Mouse (Mus musculus) cerebellum, adult 18-20 months (tissue): ENCODE measurements around the gene Hoxd8.
A peak's percentile ranks its signal among the peaks of the same experiment; 100 is the strongest.

ENCODE experiments used
- DNase-seq, 2 experiments: peaks; one replicate each; pipeline ENCODE4 v3.0.0; 2021

Hoxd8 gene

DNA sequence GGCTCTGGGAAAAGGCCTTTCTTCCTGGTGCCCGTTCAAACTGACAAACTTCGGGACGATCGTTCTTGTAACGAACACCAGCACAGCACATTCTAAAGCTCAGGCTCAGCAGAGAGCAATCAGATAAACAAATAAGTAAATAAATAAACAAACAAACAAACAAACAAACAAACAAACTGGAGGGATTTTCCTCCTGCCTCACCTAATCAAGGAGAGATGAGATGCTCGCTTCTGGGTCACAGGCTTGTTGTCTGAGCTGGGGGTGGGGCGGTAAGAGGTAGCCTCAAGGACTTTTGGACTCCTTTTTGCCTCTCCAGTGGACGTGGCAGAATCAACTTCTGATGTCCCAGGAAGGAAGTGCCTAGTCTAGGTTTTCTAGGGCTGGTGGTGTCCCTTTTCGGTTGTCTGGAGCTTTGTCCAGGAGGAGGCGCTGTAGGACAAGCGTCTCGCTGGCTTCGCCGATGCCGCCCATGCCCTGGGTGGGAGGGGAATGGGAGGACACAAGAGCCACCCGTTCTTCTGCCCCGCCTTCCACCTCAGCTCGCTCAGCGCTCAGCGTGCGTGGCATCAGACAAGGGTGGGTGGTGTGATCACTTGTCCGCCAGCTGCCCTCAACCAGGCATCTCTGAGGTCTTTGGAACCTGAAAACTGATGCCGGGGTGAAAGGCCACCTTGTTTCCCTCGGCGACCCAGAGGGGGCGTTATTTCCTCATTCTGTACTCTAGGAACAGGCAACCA, 11.3 kb downstream of the Hoxd8 start:
- DNase-seq = peak; percentile 42 to 58

- no peak for DNase-seq
These were observed 16.0 kb downstream of the Hoxd8 start for GRCm38 (mm10) chr2:74720384-74720783.

- DNase-seq = no peak
These were observed 16.6 kb downstream of the Hoxd8 start for GRCm38 (mm10) chr2:74720955-74721491.

GRCm38 (mm10) chr2:74721882-74722281, 17.5 kb downstream of the Hoxd8 start:
- DNase-seq = no peak

- DNase-seq = no peak
These were observed 18.5 kb downstream of the Hoxd8 start for GRCm38 (mm10) chr2:74722949-74723348.

- no peak for DNase-seq
These were observed 20.0 kb downstream of the Hoxd8 start for GRCm38 (mm10) chr2:74724244-74725015.

DNA sequence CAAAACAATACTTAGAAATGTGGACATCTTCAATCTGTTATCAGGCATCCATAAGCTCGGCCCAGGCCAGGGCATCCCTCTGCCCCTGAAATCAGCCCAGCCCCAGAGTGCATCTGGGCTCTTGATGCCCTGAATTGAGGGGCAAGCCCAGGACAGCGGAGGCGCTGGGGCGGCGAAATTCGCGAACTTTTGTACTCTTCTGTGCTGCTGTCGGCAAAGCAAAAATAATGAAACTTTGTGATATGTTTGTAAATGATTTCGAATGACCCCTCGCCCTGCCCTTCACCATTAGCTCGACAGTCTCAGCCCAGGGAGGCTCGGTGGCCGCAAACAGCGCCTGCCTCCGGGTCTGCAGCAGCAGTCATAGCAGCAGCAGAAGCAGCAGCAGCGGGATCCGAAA, 20.8 kb downstream of the Hoxd8 start:
- no peak for DNase-seq

DNA sequence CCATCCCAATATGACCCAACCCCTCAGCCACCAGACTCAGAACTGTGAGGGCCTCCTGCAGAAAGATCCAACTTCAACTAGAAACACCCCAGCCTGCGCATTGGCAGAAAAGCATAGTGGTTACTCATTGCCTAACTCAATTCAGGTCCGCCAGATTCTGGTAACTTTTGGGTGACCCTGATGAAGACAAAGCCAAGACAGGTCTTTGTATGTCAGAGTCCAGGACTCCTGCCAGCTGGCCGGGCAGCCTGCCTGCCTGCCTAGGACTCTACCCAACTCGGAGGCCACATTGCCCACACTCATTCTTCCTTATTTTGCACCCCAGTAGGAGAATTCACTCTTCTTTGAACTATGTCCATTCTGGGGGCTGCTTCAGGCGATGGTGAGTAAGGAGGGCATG, 22.1 kb downstream of the Hoxd8 start, which contains the start of gene Gm28230:
Gene Gm28230, plus strand, starts transcription at position 178 of the 400 bp plus-strand sequence.
- no peak for DNase-seq

DNA sequence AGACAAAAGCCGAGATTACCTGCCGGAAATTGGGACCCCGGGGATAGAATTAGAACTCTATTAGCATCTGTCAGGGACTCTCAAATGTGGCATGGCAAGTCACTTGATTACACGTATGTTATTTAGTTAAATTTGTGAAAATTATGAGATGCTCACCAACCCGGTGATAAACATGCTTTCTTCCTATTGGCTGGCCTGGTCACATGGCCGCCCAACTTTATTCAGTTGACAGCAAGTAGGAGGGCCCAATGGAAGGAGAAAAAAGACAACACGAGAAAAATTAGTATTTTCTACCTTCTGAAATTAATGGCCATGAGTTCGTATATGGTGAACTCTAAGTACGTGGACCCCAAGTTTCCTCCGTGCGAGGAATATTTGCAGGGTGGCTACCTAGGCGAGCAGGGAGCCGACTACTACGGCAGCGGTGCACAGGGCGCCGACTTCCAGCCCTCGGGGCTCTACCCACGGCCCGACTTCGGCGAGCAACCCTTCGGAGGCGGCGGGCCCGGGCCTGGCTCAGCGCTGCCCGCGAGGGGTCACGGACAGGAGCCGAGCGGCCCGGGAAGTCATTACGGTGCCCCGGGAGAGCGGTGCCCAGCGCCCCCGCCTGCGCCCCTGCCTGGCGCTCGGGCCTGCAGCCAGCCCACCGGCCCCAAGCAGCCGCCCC, 22.7 kb downstream of the Hoxd8 start:
- no peak for DNase-seq

GRCm38 (mm10) chr2:74727640-74728302, 23.4 kb downstream of the Hoxd8 start:
- no peak for DNase-seq

- DNase-seq = no peak
These were observed 23.9 kb downstream of the Hoxd8 start for GRCm38 (mm10) chr2:74728303-74728680.

DNA sequence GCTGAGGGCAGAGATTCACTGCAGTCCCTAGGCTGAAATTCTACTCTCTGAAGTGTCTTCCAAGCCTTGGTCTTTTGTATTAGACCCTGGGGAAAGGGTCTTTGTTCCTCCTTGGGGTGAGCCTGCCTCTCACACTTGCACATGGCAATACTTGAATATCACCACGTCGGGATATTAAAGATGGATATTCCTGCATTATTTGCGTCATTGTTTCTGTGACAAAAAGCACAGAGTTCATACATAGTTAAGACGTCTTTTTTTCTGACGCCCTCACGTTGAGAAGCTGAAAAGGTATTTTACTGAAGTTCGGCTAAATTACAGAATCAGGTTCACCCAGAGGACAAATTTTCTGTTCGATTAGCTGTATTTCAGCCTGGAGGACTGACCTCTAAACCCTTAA, 25.9 kb downstream of the Hoxd8 start:
- DNase-seq = no peak

- no peak for DNase-seq
These were observed 26.6 kb downstream of the Hoxd8 start for GRCm38 (mm10) chr2:74731055-74731454.

DNA sequence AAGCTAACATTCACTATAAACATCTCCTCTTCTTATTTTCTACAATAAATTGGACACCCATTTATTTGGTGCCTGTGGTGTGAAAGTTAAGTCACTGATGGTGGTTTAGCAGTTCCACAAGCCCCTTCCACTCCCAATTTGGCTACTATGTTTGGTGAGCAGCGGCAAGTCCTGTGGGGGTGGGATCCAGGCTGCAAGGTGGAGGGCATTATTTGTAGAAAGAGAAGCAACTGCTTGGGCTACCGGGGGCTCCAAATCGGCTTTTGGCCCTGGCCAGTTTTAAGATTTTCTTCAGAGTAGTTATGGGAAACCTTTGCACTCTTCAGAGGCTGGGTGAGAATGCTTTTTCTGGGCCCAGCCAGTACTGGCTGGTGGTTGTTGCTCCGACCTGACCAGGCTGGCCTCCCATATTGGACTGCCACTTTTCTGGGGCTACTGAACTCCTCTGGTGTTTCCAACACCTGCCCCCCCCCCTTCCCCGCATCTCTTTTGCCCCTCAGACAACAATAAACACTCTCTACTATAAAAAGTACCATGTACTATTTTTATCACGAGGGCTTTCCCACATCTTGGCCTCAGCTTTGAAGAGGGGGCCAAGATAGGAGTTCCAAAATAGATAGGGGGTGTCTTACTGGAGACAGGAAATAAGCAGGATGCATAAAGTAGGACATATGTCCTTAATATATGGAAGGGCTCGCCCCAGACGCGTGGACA, 27.5 kb downstream of the Hoxd8 start:
- no peak for DNase-seq

DNA sequence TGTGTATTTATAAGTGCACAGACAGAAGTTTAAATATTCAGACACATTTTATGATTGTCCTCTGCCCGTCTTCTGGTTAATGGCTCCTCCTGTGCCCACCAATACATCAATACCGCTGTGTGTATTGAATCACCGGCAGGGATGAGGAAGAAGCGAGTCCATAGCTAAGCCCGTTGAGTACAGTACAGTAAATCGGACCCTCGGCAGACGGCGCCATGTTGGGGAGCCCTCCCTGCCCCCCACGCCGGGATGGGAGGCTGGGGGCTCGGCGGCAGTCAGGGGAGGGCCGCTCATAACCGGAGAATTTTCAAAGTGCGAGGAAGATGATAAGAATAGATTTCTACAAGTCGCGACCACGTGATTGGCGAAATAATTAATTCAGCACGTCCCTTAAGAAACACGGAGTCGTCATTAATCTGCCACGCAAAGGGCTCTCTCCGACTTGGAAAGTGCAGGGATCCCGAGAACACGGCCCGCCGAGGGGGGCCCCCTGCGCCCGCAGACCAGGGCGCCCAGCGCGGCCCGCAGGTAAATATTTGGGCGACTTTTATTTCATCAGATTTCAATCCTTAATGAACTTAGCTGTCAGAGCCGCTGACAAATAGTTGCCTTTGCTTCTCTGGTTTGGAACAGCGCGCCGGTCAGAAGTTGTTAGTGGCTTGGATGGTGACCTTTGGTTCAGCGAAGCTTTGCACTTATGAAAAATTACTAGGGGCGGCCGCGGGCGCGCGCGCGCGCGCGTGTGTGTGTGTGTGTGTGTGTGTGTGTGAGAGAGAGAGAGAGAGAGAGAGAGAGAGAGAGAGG, 28.3 kb downstream of the Hoxd8 start:
- DNase-seq = no peak

DNA sequence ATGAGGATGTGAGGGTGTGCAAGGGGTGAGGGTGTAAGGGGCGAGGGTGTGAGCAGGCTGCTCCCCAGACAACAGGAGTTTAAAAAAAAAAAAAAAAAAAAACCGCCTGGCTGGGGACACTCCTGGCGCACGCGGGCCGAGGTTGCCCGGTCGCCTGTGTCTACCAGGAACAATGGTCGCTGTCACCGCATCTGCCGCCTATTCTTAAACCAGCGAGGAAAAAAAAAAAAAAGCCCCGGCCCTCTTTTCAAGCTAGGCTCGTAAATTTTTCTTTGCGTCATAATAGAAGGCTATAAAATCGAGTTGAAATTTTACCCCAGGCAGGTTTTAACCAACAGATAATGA, 28.9 kb downstream of the Hoxd8 start:
- no peak for DNase-seq

DNA sequence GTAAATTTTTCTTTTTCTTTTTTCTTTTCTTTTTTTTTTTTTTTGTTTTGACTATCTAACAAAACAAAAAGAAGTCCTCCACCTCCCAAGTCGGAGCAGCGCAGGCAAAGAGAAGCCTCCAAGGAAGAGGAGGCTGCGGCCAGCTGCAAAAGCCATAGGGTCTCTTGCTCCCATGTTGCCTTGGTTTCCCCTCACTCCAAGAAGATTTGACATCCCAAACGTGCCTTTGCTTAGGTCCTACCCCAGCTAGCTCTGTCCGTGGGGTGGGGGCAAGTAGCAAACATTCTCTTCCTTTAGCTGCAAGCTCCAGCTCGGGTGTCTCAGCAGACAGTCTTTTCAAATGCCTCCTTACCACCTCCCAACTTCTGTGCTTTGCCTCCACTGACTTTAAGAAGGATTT, 29.4 kb downstream of the Hoxd8 start:
- no peak for DNase-seq

DNA sequence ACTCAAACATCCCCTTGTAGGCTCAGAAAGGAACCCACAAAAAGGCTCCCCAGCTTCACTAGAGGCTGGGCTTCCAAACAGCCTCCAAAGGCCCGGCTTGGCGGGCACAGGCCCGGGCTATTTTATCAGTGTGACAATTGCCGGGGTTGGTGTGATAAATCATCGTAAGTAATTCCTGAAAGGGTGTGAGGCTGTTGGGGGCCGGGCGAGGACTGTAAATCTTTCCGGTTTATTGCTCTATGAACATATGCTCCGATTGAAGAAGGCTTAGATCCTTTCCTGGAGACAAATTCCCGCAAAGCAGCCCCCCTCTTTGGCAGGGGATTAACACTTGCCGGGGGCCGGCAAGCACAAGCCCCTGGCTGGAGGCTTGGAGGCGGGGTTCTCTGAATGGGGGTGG, 30.0 kb downstream of the Hoxd8 start:
- DNase-seq = no peak

DNA sequence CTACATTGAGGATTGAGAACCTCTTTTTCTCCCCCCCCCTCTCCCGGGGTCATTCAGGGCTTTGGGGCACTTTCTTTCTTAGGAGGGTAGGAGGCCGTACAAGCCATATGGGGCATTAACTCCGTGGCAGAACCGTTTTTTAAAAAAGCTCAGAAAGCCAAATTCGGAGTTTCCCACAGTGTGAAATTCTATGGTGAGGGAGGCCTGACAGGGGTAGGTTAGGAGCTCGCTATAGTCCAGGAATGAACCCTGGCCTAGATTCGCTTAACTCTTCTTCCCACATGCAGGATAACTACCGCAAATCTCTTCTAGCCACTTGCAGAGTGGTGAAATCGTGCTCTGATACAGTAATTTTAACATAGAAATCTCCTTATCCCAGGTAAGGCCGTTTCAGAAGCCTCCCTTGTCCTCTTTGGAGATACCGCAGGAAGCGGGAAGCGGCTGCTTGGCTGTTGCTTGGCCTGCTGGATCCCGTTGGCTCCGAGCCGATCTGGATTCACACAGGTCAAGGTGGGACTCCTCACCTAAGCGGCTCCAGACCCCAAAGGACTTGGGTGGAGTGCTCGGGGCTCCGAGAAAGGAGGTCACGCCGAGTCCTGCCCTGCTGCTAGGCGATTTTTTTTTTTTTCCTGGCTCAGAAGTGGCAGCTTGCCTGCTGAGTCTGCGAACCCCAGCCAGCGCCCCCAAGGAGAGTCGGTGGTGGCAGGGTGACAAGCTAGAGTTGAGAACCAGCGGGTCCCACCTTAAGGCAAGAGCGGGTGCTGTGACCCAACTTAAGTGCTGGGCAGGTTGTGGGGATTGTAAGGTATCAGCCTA, 30.8 kb downstream of the Hoxd8 start:
- DNase-seq = no peak

DNA sequence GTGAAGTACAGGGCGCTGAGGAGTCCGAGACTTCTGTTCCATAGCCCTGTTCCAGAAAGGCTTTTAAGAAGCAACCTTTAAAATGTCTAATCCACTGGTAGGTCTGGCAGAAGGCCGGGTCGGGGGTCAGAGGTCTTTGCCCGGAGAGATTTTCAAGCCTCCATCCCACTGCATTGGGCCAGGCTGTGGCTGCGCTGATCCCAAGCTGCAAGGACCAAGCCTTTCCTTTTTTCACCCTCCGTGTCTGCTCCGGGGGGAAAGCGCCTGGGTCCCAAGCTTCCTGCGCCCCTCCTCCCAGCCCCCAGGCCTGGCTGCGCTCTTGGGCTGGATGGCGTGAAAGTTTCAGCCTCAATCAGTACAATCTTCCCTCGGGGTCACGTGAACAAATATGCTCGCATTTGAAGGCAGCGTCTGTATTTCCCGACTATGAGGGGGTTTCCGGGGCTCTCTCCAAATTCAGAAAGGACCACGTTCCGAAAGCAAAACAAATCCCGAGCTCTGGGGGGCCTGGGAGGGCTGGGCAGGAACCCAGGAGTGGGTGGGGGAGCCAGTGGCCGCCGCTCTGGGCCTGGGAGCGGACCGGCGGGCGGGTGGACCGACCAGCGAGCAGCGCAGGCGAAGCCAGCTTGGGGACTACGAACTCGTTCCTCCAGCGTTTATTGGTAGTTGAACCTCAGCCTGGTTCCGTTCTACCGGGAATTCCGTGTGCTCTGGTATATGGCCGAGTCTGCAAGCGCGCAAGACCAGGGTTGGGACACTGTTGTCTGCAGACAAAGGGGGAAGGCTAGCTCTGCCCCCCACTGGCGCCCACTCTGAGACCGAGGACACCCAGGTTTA, 31.7 kb downstream of the Hoxd8 start:
- DNase-seq = no peak
